Mouse (Mus musculus): ENCODE results near the gene Tapbp. TPM values are rescaled to one million over a fixed set of nuclear protein-coding genes. Genes with fewer than 3 reads are reported as not detected.

The Tapbp gene
- total RNA-seq, 2 experiments from 2014 or later = 23.3 to 35.7 TPM

Small RNA genes within 50 kb of the gene (microRNA-seq; reads per million reads assigned to microRNA genes)
- gene Gm27740 = 0 reads per million in 2 experiments

Other genes starting within 250 kb of the Tapbp start
- 100 to 1,000 TPM; 109 to 116 TPM for gene Hnrnpm, start 229.0 kb upstream of the Tapbp start, total RNA-seq (2021)
- gene March2, start 197.2 kb upstream of the Tapbp start, total RNA-seq (2021) = 10 to 100 TPM; 83.5 to 84.8 TPM
- gene Rab11b, start 155.4 kb upstream of the Tapbp start, total RNA-seq (2021) = 100 to 1,000 TPM; 302 to 341 TPM
- 1 to 10 TPM; 5.5 to 6.6 TPM for gene Angptl4, start 134.1 kb upstream of the Tapbp start, total RNA-seq (2021)
- 10 to 100 TPM; 36.2 to 41.2 TPM for gene Kank3, start 105.4 kb upstream of the Tapbp start, total RNA-seq (2021)
- 100 to 1,000 TPM; 681 to 713 TPM for gene Rps28, start 91.3 kb upstream of the Tapbp start, total RNA-seq (2021)
- gene Ndufa7, start 91.3 kb upstream of the Tapbp start, total RNA-seq (2021) = 100 to 1,000 TPM; 229 to 243 TPM
- 10 to 100 TPM; 29.3 to 31.9 TPM for gene Cd320, start 72.8 kb upstream of the Tapbp start, total RNA-seq (2021)
- gene Gm7029, start 42.1 kb upstream of the Tapbp start, total RNA-seq (2021) = not detected
- 1 to 10 TPM; 3.1 to 3.7 TPM for gene Kifc1, start 25.2 kb upstream of the Tapbp start, total RNA-seq (2021)
- gene Platr17, start 10.8 kb upstream of the Tapbp start, total RNA-seq (2021) = not detected
- gene Daxx, start 6.5 kb upstream of the Tapbp start, total RNA-seq (2021) = 10 to 100 TPM; 25.4 to 29.3 TPM
- gene Zbtb22, start within 50 bp of the Tapbp start, total RNA-seq (2021) = 10 to 100 TPM; 29.7 to 35.2 TPM
- gene Rgl2, start 13.6 kb downstream of the Tapbp start, total RNA-seq (2021) = 10 to 100 TPM; 65.1 to 68.3 TPM
- 10 to 100 TPM; 88.3 to 99.4 TPM for gene Pfdn6, start 24.4 kb downstream of the Tapbp start, total RNA-seq (2021)
- 10 to 100 TPM; 14.1 to 17.2 TPM for gene Wdr46, start 24.8 kb downstream of the Tapbp start, total RNA-seq (2021)
- 1 to 10 TPM; 5.6 to 8.1 TPM for gene B3galt4, start 35.6 kb downstream of the Tapbp start, total RNA-seq (2021)
- 10 to 100 TPM; 80.3 to 83.6 TPM for gene Vps52, start 39.9 kb downstream of the Tapbp start, total RNA-seq (2021)
- gene Rps18, start 40.1 kb downstream of the Tapbp start, total RNA-seq (2021) = 100 to 1,000 TPM; 325 to 332 TPM
- 10 to 100 TPM; 10.3 to 13.6 TPM for gene H2-K1, start 84.4 kb downstream of the Tapbp start, total RNA-seq (2021)
- 10 to 100 TPM; 25.3 to 30.8 TPM for gene Ring1, start 108.8 kb downstream of the Tapbp start, total RNA-seq (2021)
- 10 to 100 TPM; 27.7 to 30.1 TPM for gene H2-Ke6, start 112.2 kb downstream of the Tapbp start, total RNA-seq (2021)
- gene Slc39a7, start 115.8 kb downstream of the Tapbp start, total RNA-seq (2021) = 10 to 100 TPM; 95.3 to 99.9 TPM
- gene Rxrb, start 115.9 kb downstream of the Tapbp start, total RNA-seq (2021) = 10 to 100 TPM; 81.7 to 86.7 TPM
- gene Col11a2, start 123.5 kb downstream of the Tapbp start, total RNA-seq (2021) = 10 to 100 TPM; 16.6 to 22.6 TPM
- gene H2-Oa, start 176.4 kb downstream of the Tapbp start, total RNA-seq (2021) = under 1 TPM in 1 of 2 experiments, not detected in 1; 0.32 TPM
- 10 to 100 TPM; 25.8 to 29.1 TPM for gene H2-DMa, start 203.6 kb downstream of the Tapbp start, total RNA-seq (2021)
- 100 to 1,000 TPM; 231 to 249 TPM for gene Brd2, start 206.7 kb downstream of the Tapbp start, total RNA-seq (2021)
- 1 to 10 TPM; 1.0 to 1.1 TPM for gene H2-DMb2, start 227.4 kb downstream of the Tapbp start, total RNA-seq (2021)
- gene H2-DMb1, start 237.2 kb downstream of the Tapbp start, total RNA-seq (2021) = 1 to 10 TPM; 1.1 to 1.6 TPM

All from left cerebral cortex, postnatal 14 days (tissue).